Mouse (Mus musculus): ENCODE measurements around the gene Eya4. TPM values are rescaled to one million over a fixed set of nuclear protein-coding genes. Genes with fewer than 3 reads are reported as not detected.

The Eya4 gene
- total RNA-seq, 2 experiments from 2014 or later: 5.5 to 5.8 TPM

DNA sequence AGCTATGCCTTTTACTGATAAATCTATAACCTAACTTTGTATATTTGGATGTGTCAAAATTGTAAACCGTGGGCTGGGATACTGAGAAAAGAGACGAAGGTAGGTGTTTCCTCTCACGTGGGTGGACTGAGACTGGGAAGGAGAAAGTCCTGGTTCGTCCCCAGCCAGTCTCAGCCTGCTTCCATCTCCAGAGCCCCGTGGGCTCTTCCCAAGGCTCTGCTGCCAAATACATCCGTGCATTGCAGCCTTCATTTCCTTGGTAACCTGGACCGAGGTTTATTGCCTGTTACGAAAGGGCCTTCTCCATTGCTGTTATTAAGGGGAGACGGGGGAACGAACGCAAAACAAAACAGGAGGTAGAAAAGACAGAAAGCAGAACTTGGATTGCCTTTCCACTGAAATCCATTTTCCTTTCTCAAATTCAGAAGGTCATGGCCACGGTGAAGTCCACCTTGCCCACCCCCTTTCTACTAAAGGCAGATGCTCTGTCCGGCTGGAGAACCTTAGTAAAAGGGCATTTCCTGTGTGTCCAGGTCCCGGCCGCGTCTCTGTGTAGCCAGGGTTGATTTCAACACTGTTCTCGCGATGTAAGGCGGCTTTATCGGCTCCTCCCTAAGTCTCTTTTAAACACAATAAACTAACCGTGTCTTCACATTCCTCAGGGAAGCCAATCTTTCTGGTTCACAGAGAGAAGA lies 273.7 kb downstream of the Eya4 start:
- DNase-seq (ENCODE audit: extremely low spot score in 1 of 2, low spot score in 1 of 2): no peak

DNA sequence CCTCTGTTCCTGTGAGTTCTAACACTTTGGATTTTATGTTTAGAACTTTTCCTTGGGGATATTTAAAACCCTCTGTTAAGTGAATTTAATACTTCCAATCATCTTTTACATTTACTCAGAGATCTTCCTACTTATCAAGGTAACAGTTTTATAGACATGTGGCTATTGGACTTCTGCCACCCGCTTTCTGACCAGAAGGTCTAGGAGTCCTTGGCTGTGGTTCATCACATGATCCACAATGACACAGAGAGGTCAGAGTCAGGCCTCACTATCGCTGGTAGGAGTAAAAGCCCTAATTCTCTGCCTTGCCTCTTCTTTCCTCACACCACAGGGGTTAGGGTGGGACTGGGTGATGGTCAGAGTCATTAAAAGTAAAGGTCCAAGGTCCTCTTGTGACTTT lies 277.2 kb downstream of the Eya4 start:
- no peak for DNase-seq (ENCODE audit: extremely low spot score in 1 of 2, low spot score in 1 of 2)

DNA sequence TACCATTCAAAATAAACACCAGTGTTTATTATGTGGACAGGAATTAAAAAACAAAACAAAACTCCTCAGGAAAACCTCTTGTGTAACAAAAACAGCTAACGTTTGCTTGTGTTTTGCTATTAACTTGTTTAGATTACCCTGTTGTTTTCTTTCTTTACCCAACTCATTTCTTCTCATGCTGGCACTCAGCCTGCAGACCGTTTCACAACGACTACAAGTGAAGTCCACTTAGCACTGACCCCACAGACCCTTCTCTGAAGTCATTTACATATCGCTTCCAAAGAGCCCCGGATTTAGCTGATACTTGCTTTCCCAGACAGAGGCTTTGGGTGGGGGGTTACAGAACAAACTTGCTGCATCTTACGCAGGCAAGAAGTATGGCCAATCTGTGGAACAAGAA lies 286.9 kb downstream of the Eya4 start:
- no peak for DNase-seq (ENCODE audit: extremely low spot score in 1 of 2, low spot score in 1 of 2)

DNA sequence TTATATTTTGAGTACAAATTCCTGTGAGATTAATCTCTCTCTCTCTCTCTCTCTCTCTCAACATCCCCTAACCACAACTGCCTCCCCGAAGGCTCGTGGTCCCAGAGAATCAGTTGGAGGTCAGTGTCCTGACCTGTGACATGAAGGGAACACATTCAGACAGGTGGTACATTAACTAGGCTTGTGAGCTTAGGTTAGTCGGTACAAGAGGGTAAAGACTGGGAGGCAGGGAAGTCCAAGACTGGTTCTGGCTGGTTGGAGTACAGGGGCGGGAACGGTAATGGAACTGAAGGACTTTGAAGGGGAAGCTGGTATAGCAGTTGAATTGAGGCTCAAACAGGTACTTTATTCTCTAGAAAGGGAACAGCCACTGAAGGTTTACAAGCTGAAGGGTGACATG lies 287.9 kb downstream of the Eya4 start:
- DNase-seq (ENCODE audit: extremely low spot score in 1 of 2, low spot score in 1 of 2): no peak

DNA sequence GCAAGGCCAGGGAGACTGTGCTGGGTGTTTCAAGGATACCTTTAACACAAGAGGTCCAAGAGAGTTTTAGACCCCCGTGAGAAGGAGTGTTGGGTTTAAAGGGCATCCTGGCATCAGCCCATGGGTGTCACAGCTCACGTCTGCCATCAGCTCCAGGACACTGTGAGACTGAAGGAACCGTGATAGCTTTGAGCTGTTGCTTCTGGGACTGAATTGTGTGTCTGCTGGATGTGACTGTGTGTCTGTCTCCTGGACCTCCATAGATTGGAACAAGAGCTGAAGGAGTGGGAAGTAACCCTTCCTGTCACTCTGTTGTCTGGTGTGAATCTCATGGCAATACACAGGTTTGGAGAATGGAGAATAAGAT lies 289.9 kb downstream of the Eya4 start:
- no peak for DNase-seq (ENCODE audit: extremely low spot score in 1 of 2, low spot score in 1 of 2)

DNA sequence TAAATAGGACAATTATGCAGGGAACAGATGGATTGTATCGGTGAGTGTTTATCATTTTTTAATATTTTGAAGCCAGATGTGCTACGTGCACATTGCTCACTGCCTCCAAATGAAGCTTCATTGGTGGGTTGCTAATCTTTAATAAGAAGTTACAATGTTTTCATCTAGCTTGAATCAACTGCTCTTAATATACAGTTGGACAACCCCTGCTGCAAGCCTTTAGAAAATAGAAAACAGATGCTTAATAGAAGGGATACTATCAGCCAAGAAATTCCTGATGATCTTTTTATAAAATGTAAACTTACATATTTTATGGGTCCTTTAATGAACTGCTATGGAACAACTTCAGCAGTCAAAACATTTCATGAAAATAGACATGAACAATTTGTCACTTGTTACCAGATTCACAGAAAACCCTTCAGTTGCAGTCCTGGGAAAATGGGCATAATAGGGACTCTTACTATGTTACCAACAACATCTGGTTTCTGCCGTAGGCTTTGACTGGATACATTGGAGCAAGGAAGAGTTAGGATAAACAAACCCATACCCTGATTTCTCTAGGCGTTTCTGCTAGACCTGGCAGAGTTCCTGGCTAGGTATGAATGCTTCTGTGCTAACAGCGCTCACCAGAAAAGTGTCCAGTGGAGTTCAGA lies 290.4 kb downstream of the Eya4 start:
- DNase-seq (ENCODE audit: extremely low spot score in 1 of 2, low spot score in 1 of 2): no peak

DNA sequence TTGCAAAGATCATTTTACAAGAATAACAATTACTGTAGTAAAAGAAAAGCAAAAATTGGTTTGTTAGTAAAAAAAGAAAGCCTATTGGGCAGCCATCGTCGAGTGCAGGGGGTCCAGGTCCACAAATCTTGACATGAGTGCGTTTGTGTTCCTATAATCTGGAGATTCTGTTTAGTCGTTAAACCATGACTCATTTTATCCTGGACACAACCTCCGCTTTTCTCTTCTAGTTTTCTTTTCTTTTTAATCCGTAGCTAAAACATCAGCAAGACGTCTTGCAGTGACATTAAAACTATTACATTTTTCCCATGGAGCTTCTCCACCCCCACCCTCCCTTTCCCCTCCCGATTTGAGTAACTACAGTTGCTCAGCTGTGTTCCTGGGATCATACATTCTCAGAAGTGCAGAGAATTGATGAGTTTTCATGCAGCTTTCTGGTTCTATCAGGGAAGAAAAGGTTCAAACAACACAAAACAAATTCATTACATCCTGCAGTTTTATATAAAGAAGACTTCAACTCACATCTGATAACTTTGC lies 297.1 kb downstream of the Eya4 start:
- DNase-seq (ENCODE audit: extremely low spot score in 1 of 2, low spot score in 1 of 2): no peak

Data from layer of hippocampus, postnatal 25 days (tissue).